Mouse (Mus musculus) cerebellum, postnatal 14 days (tissue): ENCODE measurements around the gene Cadm3.
A peak's percentile ranks its signal among the peaks of the same experiment; 100 is the strongest.

ENCODE experiments used
- DNase-seq, 2 experiments: peaks; one replicate each; pipeline ENCODE4 v3.0.0; 2021; ENCODE audit warnings: mixed read lengths in 2 of 2

The Cadm3 gene

DNA sequence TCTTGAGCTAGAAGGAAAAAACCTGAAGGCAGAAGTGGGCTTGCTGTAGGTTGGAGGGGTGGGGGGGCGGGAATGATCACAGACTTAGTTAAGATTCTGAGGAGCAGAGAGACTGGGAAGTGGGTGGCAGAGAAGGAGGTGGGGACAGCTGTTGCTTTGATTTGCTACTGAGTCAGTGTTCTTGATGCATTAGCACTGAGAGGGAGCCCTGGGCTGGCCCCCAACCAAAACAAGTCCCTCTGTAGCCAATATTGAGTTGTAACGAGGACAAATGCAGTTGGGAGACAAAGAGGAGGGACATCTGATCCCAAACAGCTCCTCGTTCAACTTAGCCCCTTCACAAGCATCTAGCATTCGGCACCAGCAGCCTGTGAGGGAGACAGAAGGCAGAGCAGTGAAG lies 9.7 kb downstream of the Cadm3 start:
- DNase-seq = peak; percentile 47 to 51

DNA sequence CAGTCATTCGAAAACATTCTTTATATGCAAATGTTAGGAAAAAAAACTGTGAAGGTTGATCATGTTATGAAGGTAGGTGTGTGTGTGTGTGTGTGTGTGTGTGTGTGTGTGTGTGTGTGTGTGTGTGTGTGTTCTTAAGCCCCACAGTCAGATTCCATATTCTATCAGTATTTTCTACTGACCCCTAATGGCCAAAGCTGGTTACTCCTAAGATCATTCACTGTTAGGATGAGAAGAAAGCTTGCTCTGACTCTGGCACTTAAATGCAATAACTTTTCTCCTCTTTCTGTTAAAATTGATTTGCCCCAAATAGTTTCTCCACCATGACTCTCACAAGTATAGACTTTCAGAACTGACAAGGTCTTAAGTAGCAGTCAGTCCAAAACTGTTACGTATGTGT lies 10.8 kb downstream of the Cadm3 start:
- peak; percentile 49 to 59 for DNase-seq

DNA sequence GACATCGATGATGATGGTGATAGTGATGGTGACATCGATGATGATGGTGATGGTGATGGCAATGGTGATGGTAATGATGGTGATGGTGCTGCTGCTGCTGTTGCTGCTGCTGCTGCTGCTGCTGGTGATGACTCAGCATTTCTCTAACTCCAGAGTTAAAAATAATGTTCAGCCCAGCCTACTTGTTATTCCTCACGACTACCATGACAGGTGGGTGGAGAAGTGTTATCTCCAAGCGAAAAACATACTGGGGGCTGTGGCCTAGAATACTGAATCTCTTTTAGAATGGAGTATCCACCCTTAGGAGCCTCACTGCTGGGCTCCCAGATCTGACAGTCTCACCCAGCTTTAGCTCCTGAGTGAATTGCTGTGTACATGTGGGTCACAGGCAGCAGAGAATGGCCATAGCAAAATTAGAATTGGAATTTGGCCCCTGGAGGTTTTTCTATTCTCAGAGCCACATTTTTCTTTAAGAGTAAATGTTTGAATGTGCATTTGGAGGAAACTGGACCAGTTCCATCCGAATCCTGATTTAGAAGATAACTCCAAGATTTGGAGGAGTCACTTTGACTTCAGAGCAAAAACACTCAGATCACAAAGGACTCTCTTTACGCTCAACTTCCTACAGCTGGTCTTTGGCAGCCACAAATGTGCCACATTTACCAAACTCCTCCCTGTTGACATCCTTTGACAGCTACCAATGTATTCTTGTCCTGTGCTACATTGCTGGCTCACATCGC lies 12.2 kb downstream of the Cadm3 start:
- DNase-seq = no peak

- DNase-seq = no peak
Observed at GRCm38 (mm10) chr1:173350372-173350957, 17.0 kb downstream of the Cadm3 start, which contains the start of gene Aim2. TSS of gene Aim2 (plus strand) at chr1:173350879.

GRCm38 (mm10) chr1:173349946-173350345 lies 17.5 kb downstream of the Cadm3 start:
- DNase-seq = peak; percentile 55 to 58

- DNase-seq = no peak
Observed at GRCm38 (mm10) chr1:173349192-173349591, 18.3 kb downstream of the Cadm3 start.

- DNase-seq = no peak
Observed at GRCm38 (mm10) chr1:173348527-173348926, 19.0 kb downstream of the Cadm3 start.

DNA sequence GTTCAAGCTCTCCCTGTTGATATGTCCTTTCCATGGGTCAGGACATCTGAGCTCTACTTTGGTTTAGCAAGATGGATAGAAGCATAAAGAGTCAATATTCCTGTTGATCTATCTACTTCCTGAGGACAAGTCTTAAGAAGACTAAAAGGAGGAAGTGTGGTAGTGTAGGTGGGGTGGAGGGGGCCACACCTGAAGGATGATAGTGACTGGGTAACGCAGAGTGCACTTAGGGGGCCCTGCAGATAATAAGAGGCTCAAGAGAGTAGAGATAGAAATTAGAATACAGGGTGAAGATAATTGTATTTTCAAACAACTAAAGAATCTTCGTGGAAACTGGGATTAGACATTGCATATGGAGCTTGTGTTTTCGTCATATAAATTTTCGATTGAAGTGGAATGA lies 22.4 kb downstream of the Cadm3 start:
- no peak for DNase-seq

GRCm38 (mm10) chr1:173343934-173344333 lies 23.6 kb downstream of the Cadm3 start:
- DNase-seq = no peak

- DNase-seq = no peak
Observed at GRCm38 (mm10) chr1:173342425-173342824, 25.1 kb downstream of the Cadm3 start.

DNA sequence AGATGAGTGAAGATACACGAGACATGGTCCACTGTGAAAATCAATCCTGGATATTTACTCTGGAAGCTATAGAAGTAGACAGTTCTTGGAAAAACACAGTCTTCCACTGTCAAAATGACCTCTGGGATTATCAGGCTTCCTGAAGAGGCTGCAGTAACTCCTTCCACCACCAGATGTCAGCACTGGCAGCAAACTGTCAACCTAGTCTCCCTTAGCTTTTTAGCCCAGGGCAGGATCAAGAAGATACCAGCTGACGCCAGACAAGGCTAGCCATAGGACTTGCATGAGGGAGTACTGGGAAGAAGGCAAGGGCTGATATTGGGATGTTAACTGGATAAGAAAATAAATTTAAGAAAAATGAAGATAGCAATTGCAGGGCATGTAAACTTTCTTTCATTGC lies 28.0 kb downstream of the Cadm3 start:
- peak; percentile 86 to 91 for DNase-seq

- DNase-seq = peak in 1 of 2 experiments; percentile 15
Observed at GRCm38 (mm10) chr1:173337008-173337407, 30.5 kb downstream of the Cadm3 start.

DNA sequence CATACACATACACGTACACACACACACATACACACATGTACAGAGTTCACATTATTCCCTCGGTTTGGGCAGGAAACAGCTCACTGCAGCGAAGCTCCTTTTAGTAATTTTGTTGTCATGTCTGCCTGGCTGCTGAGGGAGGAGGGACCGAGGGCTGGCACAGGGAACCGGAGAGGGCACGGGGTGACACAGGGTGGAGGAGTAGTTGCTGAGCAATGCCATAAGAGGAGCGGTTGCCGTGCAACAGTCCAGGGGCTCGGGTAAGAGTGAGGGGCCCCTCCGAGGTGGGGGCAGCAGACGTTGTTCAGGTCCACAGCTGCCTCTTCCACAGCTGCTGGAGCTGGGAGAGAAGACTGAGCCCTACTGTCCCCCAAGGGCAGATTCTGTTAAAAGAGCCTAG lies 31.6 kb downstream of the Cadm3 start:
- peak in 1 of 2 experiments; percentile 18 for DNase-seq

DNA sequence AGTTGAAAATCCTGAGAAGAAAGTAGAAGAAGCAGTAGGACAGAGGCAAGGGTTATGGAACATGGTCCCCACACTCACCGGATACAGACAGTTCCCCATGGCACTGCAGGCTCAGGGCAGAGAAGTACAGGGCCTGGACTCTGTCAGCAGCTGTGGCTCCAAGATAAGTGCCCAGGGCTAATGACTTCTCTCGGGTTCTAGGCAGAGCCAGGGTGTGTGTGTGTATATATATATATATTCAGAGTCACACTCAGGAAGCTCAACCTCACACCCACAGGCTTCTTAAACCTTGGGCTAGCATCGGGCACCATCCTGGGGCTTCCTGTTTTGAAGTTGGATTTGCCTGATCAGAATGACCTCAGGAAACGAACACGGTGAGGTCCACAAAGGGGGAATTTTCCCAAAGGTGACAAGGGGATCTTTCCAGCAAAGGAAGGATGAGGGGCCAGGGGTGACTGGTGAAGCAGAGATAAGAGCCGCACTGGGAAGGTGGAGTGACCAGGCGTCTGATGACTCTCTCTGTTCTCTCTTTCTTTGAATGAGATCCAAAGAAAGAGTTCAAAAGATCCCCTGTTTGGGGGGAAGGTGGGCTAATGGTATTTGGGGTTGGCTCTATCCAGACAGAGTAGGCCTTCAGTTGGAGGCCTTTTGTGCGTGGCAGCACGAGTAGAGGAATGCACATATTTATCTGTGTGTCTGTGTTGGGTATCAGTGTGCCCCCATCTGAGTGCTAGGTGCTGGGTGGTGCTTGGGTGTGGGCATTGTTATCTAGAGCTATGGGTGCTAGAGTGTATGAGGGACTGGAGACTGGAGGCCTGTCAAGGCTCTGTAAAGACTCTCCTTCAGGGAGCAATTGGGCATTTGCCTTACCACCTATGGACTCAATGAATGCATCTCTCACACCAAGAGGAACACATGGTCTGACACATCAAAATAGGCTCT lies 33.9 kb downstream of the Cadm3 start, which contains the start of gene Ackr1:
TSS of gene Ackr1 (minus strand) at position 439 of the 942 bp plus-strand sequence.
- DNase-seq = peak in 1 of 2 experiments; percentile 37

- peak; percentile 69 to 72 for DNase-seq
Observed at GRCm38 (mm10) chr1:173332418-173332817, 35.1 kb downstream of the Cadm3 start.

- peak in 1 of 2 experiments; percentile 28 for DNase-seq
Observed at GRCm38 (mm10) chr1:173329743-173330142, 37.8 kb downstream of the Cadm3 start.

DNA sequence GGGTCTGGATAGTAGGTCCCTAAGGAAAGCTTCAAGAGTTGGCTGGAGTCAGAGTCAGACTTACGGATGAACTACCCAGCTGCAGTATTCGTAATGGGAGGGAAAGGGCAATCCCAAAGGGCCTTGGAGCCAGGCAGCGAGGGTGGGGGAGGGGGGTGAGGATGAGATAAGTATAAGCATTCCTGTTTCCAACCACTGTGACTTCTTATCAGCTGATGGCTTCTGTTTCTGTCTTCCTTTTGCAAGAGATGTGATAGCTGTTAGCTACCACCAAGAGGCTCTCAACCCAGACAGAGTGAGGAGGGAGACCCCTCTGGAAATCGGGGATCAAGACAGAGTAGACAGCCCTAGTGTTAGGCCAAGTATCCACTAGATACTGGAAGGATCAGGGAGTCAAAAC lies 38.3 kb downstream of the Cadm3 start:
- peak in 1 of 2 experiments; percentile 15 for DNase-seq

DNA sequence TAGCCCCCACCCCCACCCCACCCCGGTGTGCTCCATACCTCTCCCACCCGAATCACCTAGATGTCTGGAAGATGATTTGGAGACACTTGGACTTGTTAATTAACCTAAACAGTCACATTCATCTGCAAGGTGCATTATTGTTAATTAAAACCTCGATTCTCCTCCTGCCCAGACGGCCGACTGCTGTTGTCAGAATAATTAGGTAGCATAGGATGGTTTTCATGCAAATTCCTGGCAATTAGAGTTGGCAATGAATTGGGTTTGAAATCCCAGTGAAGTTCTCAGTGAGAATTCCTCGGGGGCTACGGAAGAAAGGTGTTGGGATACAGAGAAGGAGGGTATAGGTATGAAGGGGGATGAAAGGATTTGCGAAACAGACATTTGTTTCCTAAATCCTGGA lies 39.0 kb downstream of the Cadm3 start:
- DNase-seq = no peak

GRCm38 (mm10) chr1:173326552-173326951 lies 40.9 kb downstream of the Cadm3 start:
- DNase-seq = no peak

GRCm38 (mm10) chr1:173325395-173325794 lies 42.1 kb downstream of the Cadm3 start:
- DNase-seq = peak in 1 of 2 experiments; percentile 4

DNA sequence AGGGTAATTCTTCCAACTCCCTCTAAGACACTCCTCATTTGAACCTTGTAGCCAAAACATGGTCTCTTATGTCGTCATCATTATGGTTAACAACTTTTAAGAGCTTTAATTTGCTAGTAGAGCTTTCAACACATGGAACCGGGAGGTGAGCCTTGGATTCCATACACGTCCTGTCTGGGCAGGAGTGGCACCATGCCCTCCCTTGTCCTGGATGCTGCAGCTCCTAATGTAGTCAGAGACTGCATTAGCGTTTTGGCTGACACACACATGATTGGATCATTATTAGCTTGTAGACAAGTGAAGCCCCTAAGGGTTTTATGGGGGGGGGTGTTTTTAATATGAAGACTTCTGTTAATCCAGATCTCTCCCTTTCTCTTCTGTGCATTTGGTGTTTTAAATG lies 42.5 kb downstream of the Cadm3 start:
- DNase-seq = peak in 1 of 2 experiments; percentile 19

GRCm38 (mm10) chr1:173323839-173324585 lies 43.5 kb downstream of the Cadm3 start:
- peak; percentile 80 to 82 for DNase-seq
